Mouse (Mus musculus) retina, embryonic 14.5 days (tissue): ENCODE measurements around the gene Pappa2.

Experiments used
- DNase-seq: peaks from one replicate; pipeline ENCODE4 v3.0.0-alpha.2; 2015; ENCODE audit warnings: low spot score

Pappa2 gene

DNA sequence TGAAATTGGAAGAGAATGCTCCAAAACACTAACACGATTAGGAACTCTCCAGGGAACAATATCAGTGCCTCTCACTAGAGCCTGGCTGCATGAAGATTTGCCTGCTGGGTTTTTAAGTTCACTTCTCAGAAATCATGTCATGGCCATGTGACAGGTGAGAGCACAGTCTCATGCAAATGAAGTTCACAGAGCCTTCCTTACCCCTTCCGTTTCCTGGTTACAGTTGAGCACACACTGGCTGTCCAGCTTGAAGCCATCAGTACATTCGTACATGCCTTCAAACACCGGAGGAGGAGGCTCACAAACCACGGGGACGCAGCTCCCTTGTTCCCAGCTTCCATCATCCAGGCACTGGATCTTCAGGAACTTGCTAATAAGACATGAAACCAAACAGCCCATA is 215.6 kb downstream of the Pappa2 start:
- peak; percentile 15 for DNase-seq

DNA sequence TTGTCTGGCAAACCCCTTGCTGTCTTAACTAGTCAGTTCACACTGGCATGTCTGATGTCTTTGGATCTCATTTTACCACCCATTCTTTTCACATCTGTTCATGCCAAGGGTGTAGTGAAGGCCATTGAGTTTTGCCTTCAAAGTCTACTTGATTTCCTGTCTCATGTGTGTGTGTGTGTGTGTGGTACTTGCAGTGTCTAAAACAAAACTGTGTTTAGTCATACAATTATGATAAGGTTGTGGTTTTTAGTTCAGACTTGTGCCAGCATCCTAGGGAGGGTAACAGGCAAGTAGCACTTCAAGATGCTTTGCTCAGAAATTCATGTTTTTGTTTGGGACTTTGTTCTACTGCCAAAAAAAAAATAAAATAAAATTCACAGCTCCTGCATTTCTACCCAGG is 216.1 kb downstream of the Pappa2 start:
- DNase-seq = no peak

DNA sequence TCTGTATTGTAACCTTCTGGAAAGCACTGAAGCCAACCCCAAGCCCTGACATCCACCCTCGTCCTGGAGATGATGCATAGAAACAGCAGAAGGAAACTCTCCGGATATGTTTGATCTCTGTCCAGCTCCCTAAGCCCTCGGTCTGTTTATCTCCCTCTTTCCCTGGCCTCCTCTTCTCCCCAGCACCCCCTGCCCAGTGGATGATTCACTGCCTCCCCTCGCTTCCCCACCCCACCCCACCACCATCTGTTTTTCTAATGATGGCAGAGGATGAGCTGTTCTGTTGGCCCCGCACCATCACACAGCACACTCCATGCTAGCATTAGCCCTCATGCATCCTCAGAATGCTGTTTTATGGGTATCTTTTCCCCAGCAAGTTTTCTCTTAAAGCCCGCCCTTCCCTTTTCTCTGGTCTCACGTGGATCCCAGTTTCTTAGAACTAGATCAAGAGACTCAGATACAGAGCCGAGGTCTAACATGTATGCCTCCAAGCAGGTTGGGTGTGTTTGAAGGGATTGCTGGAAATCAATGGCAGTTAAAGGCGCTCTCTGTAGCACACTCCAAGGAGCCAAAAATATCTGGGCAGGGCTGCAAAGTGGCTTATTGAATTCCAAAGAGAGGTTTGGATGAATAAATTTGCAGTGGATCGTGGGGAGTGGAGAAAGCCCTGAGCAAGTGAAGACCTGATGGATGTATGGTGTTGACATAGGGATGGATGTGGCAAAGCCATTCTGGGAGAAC is 231.8 kb downstream of the Pappa2 start:
- DNase-seq = no peak

DNA sequence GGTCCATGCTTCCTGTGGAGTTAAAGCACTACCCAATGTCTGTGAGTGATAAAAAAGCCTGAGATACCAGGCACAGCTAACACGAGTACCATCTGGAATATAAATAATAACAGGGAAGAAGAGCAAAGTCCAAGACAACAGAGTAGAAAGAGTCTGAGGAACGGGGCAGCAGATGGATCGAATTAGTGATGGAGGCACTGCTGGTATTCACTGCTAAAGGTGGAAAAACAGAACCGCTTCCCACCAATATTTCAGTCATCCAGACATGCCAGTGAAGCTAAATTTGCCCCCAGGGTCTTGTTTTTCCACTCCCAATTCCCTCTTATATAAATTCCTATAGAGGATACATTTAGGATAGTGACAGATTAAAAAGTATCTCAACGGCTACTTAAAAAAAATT is 238.8 kb downstream of the Pappa2 start:
- no peak for DNase-seq

DNA sequence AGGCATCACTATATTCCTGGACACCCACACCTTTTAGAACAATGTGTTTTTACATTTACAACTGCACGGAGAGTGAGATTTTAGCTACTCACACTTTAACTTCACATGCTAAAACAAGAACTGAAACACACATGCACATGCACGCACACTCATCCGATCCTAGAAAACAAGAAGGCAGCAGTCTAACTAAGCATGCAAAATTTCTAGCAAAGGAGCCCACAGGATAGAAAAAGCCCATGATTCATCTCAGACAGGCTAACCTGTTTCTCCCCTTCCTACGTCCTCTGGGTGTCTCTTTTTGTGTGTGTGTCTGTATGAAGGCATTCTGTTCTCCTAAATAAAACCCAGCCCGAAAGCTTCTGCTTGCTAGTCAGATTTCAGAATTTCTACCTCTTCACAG is 239.3 kb downstream of the Pappa2 start:
- no peak for DNase-seq

DNA sequence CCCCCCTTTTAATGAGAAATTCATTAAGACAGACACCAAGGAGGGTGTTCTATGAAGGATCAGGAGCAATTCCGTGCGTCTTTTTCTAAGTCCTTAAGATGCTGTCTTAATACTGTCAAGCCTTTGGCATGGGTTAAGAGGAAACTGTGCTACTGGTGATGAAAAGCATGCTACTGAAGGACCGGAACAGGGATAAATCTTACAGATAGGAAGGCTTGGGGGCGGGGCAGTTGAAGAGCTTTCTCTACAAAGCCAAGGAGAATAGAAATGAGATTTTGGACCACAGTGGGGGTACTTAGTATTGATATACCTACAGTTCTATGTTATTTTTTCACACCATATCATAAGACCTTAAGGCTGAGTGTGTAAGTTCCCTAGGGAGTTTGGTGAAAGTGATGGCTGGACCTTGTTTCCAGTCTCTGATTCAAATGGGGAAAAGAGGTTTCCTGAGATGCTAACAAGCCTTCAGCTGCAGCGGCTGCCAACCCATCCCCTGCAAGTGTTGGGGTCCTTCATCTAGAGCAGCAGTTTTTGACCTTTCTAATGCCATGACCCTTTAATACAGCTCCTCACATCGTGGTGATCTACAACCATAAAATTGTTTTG is 240.0 kb downstream of the Pappa2 start:
- no peak for DNase-seq

DNA sequence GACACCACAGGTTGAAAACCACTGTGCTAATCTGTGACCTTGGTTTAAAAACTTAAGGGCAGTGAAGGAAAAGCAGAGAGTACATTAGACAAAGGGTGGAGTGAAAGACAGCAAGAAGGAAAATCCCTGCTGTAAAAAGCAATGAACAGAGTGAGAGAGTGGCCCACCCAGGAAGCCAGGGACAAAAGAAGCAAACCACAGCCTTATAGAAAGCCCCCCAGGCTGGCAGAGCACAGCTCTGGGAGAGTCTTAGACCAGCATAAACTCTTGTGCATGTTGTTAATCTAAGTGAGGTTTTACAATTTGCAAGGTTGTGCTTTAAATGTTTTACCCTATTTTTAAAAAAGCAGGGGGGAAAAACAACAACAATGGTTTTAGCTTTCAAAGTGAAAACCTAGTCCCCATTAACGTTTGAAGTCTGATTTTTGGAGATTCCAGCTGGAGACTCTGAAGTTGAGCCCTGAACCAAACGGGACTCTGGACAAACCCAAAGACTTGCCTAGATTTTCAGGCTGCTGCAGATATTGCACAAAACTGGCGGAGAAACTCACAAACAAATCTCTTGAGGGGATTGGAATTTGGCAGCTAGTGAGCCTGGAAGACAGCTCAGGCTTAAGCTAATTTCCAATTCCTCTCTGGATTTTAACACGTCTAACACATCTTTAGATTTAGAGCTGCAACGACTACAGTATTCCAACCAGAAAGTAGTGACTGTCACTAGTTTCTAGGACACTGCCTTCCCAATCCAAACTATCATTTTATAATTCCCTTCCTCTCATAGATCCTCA is 241.0 kb downstream of the Pappa2 start:
- no peak for DNase-seq

DNA sequence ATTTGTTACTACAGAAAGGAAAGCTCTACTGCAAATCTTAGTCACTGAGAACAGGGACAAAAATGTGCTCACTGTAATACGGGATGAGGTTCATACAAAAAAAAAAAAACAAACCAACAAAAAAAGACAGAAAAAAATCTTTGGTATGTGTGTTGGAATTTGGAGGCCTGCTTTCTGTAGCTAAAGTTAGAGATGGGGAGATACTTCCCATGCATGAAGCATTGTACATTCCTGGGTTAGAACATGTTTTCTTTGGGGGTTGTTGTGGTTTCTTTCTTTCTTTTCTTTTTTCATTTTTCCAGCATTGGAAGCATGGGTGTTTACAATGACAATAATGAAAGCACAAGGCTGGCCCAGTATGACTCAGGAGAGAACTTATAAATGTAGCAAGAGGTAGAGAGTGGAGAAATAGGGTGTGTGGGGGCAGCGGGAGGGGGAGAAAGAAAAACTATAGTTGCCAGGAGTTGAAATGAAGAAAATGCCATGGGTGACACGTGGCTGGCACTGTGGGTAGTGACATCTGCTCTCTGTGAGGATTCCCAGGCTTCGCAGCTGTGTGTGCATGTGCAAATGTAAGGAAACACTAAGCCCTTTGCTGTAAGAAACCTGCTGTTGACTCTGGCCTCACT is 247.3 kb downstream of the Pappa2 start:
- no peak for DNase-seq

DNA sequence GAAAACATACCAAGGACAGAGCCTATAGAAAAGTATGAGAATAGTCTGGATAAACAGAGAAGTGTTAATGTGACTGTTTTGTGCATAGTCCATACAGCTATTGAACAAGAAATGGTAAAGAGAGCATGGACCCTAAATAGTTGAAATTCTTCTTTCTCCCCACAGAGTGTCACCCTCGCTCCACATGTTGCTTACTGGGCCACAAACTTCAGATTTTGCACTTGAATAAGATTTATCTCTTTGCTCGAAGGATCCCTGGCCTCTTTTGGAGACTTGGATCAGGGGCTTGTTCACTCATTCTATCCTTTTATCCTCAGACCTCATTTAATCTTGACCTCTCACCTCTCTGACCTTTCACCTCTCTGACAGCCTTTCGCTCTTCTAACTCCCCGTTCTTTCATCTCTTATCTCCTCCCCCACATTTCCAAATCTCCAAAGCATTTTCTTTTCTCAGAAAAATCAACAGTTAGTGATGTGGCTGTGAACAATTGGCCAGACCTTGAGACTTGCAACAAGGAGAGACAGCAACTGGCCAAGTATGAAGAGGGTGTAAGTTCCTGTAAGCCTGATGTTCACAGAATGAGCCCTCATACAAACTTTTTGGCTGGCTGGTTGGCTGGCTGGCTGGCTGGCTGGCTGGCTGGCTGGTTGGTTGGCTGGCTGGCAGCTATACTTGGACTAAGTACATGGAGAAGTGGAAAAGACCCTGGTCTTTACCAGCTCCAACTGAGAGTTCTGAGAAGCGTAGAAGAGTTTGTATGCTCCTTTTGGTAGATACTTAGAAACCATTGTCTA is 266.8 kb downstream of the Pappa2 start:
- peak; percentile 43 for DNase-seq

DNA sequence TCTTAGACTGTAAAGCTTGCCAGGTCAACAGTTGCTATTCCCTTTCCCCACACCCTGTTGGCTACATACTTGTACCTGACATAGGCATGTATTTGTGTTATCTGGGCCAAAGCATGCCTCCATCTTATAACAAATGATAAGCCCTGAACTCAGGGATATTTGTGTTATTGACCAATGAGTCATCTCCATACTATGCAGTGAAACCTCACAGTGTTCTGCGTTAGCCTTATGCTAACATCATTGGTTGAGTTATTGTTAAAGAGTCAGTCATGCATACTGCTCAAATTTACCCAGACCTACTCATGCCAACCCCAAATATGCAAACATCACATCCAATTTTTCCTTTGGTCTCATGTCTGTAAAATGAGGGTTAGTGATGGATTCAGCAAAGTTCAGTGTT is 279.0 kb downstream of the Pappa2 start:
- no peak for DNase-seq

DNA sequence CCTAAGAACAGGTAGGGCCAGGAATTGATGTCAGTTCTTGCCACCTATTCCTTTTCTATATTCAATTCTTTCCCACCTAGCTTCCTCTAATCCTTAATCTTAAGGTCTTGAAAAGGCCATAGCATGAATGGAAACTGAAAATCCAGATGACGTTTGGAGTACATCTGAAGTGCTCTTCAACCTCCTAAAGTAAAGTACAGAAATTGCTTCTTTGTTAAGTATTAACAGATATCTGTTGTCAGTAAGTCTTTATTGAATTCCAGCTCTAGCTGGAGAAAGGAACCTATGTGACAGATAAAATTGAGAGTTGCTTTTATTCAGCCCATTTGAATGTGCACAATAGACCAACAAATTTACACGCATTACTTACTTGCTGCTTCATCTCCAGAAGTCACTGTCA is 280.1 kb downstream of the Pappa2 start:
- DNase-seq = no peak

DNA sequence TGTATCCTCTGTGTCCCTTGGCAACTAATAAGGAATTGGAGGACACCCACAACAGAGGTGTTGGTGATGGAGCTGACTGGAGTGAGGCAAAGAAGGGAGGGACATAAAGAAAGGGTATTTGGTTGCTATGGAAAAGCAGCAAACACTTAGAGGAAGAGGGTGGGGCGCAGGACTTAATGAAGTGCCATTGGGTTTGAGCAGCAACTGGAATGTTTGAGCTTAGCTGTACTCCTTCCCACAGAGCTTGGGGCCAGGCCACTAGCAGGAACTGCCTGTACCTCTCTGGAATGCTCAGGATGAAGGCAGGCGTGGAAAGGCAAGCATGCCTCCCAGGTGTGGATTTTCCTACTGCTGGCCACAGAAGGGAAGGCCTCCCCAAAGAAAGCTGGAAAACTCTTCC is 281.0 kb downstream of the Pappa2 start:
- no peak for DNase-seq

DNA sequence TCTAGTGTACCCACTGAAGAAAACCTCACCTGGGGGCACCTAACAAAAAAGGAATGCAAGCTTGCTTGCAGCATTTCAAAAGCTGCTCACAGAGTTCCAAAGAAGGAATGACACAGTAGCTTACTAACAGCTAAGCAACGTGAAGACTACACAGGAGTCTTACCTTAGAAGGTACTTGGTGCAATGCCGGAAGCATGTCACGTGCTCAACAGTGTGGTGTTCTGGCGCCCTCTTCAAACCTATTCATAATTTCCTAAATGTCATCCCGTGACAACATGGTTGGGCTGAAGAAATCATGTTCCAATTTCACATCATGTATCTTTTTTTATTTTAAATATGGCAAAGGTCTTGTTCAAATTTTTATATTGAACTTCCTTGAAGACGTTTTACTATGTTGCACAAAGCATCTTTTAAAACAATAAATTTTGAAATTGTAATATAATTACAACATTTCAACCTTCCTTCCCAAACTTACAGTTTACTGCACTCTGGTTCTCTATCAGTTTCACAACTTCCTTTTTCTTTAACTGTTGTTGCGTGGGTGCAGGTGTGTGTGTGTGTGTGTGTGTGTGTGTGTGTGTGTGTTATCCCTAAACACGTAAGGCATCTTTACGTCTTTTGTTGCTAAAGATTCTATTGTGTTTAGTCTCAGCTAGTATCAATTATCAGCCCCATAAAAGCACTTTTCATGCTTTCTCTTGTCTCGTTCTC is 282.3 kb downstream of the Pappa2 start:
- DNase-seq = no peak

DNA sequence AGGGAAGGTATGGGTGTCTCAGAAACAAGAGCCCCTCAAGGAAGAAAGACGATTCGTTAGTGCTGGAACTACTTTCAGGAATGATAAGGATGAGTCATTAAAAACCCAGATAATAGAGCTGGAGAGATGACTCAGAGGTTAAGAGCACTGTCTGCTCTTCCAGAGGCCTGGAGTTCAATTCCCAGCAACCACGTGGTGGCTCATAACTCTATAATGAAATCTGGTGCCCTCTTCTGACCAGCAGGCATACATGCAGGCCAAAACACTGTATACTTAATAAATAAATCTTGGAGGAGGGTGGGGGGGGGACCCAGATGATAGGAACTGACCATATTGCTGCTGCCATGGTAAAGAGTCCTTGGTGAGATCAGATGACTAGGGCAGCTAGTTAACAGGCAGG is 282.9 kb downstream of the Pappa2 start:
- DNase-seq = no peak

DNA sequence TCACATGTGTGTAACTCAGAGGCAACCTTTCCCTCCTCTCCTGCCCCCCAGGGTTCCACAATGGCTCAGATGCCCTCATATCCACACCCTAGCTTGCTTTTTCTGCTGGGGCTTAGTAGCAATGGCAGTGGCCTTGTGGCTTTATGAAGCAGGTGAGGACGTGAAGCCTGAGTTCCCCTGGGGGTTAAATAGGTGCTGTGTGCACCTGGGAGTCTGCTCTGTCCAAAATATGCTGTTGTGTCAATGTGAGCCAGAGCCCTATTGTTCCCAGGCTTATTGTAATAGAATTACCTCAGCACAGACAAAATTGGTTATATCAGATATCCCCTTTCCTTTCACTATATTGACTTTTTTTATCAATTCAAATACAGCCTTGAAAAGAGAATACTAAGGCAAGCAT is 292.6 kb downstream of the Pappa2 start:
- DNase-seq = no peak

DNA sequence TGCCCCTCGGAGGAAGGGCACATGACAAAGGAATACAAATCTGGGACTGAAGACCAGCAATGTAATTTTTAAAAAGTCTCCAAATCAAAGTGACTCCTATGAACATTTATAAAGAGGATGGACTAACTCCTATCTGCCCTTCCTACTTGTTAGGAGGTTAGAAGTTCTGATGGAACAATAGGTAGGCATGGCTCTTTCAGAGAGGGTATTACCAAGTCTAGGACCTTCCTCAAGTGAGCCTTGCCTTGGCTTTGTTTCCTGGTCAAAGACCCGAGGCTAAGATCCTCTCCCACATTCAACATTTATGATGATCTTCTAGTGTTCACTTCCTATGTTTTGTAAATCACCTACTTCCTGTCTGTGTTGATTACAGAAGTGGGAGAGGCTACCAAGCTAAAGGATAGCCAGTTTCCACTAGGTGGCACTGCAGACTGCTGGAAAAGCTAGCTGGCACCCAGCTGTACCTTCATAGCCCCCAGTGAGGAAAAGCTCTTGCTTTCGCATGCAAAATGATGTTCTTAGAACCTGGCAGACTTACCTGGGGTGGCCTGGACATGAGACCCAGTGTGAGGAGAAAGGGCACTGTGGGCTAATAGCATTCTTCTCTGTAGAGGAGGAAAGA is 310.2 kb downstream of the Pappa2 start:
- DNase-seq = peak; percentile 81

DNA sequence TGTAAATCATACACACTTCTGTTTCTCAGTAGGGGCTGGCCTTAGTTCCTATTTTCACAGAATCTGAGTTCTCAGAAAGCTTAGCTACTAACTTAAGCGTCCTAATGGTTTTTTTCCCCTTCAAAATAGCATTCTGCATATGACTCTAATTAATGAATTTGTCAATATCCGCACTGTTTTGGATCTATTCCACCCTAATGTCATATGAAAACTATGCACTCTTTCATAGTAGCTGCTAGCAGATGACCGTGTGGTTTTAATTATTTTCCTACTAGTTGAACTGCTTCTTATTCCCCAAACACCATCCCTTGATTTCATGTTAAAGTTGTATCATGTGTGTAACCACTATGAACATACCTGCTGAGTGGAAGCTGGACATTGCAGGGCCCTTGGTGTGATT is 314.3 kb downstream of the Pappa2 start:
- DNase-seq = no peak
